Mouse (Mus musculus): ENCODE measurements around the gene Sgms2.

DNA sequence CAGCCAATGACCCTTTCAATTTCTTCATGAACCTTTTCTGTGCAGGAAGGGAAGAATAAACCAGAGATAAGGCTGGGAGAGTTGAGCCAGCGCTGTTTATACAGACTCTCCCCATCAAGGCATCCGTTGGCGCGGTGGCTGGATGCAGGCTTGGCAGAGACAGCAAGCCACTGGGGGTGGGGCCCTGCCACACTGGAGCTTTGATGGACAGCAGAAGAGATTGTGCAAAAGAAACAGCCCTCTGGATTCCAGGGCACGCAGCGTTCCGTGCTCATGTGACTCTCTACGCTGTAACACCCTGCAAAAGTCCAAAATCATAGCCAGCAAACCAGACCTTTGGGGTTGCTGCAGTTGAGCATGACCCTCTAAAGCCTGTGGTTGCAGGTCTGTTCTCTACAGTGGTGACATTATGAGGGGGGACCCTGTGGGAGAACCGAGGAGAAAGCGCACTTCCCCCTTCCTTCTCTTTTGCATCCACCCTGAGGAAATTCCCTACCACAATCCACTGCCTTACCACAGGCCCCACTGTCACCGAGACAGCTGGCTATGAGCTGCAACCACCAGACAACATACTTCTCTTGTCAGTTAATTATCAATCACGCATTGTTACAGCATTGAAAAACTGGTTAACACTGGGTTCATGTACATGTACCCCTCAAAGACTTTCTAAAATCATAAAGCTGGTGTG is 195.6 kb downstream of the Sgms2 start:
- TF ChIP-seq GATA1 (IDR thresholded peaks at IDR 0.05; ENCODE audit: borderline replicate concordance, low read length) (no peak), FLI1 (IDR thresholded peaks at IDR 0.05; ENCODE audit: low read length) (no peak)
